Mouse (Mus musculus): ENCODE results near the gene Fgf8.

The Fgf8 gene

GRCm38 (mm10) chr19:45742218-45742983 is at the start of gene Fgf8:
Gene Fgf8 (minus strand): TSS chr19:45742915.
- in situ Hi-C loops (cut with MboI; ENCODE audit: low pct_unique_long_range_greater_than_20kb in 1 of 2, low sequenced_read_pairs in 2 of 2, unreplicated experiment in 1 of 2) = loop anchor here (10.0 to 25.0 kb wide), 4 partner anchors 168 to 1005 kb away; partner anchors contain the start of gene Lbx1 (in 1 of the 2)

- in situ Hi-C loops (cut with MboI; ENCODE audit: low pct_unique_long_range_greater_than_20kb in 1 of 2, low sequenced_read_pairs in 2 of 2, unreplicated experiment in 1 of 2) = no loop called here
These were observed 49.7 kb upstream of the Fgf8 start for GRCm38 (mm10) chr19:45792404-45792803.

- in situ Hi-C loops (cut with MboI; ENCODE audit: low pct_unique_long_range_greater_than_20kb in 1 of 2, low sequenced_read_pairs in 2 of 2, unreplicated experiment in 1 of 2) = no loop called here
These were observed 47.5 kb upstream of the Fgf8 start for GRCm38 (mm10) chr19:45789888-45790874.

- in situ Hi-C loops (cut with MboI; ENCODE audit: low pct_unique_long_range_greater_than_20kb in 1 of 2, low sequenced_read_pairs in 2 of 2, unreplicated experiment in 1 of 2) = no loop called here
These were observed 46.6 kb upstream of the Fgf8 start for GRCm38 (mm10) chr19:45789365-45789764.

- in situ Hi-C loops (cut with MboI; ENCODE audit: low pct_unique_long_range_greater_than_20kb in 1 of 2, low sequenced_read_pairs in 2 of 2, unreplicated experiment in 1 of 2) = no loop called here
These were observed 45.6 kb upstream of the Fgf8 start for GRCm38 (mm10) chr19:45788337-45788736.

GRCm38 (mm10) chr19:45787450-45787849 is 44.7 kb upstream of the Fgf8 start:
- in situ Hi-C loops (cut with MboI; ENCODE audit: low pct_unique_long_range_greater_than_20kb in 1 of 2, low sequenced_read_pairs in 2 of 2, unreplicated experiment in 1 of 2) = no loop called here

GRCm38 (mm10) chr19:45785470-45785869 is 42.8 kb upstream of the Fgf8 start:
- in situ Hi-C loops (cut with MboI; ENCODE audit: low pct_unique_long_range_greater_than_20kb in 1 of 2, low sequenced_read_pairs in 2 of 2, unreplicated experiment in 1 of 2) = no loop called here

GRCm38 (mm10) chr19:45783933-45784576 is 41.3 kb upstream of the Fgf8 start:
- in situ Hi-C loops (cut with MboI; ENCODE audit: low pct_unique_long_range_greater_than_20kb in 1 of 2, low sequenced_read_pairs in 2 of 2, unreplicated experiment in 1 of 2) = no loop called here

GRCm38 (mm10) chr19:45783181-45783932 is 40.6 kb upstream of the Fgf8 start, which contains the start of gene Mgea5:
Gene Mgea5 (minus strand): TSS chr19:45783837.
- in situ Hi-C loops (cut with MboI; ENCODE audit: low pct_unique_long_range_greater_than_20kb in 1 of 2, low sequenced_read_pairs in 2 of 2, unreplicated experiment in 1 of 2) = no loop called here

GRCm38 (mm10) chr19:45782315-45783001 is 39.7 kb upstream of the Fgf8 start:
- in situ Hi-C loops (cut with MboI; ENCODE audit: low pct_unique_long_range_greater_than_20kb in 1 of 2, low sequenced_read_pairs in 2 of 2, unreplicated experiment in 1 of 2) = no loop called here

GRCm38 (mm10) chr19:45781676-45782075 is 39.0 kb upstream of the Fgf8 start:
- in situ Hi-C loops (cut with MboI; ENCODE audit: low pct_unique_long_range_greater_than_20kb in 1 of 2, low sequenced_read_pairs in 2 of 2, unreplicated experiment in 1 of 2) = no loop called here

- in situ Hi-C loops (cut with MboI; ENCODE audit: low pct_unique_long_range_greater_than_20kb in 1 of 2, low sequenced_read_pairs in 2 of 2, unreplicated experiment in 1 of 2) = no loop called here
These were observed 37.7 kb upstream of the Fgf8 start for GRCm38 (mm10) chr19:45780350-45780915.

- in situ Hi-C loops (cut with MboI; ENCODE audit: low pct_unique_long_range_greater_than_20kb in 1 of 2, low sequenced_read_pairs in 2 of 2, unreplicated experiment in 1 of 2) = no loop called here
These were observed 32.8 kb upstream of the Fgf8 start for GRCm38 (mm10) chr19:45775486-45775885.

- in situ Hi-C loops (cut with MboI; ENCODE audit: low pct_unique_long_range_greater_than_20kb in 1 of 2, low sequenced_read_pairs in 2 of 2, unreplicated experiment in 1 of 2) = loop anchor here (25.0 kb wide), 2 partner anchors 809 to 834 kb away; partner anchors contain the start of gene Slf2 (in 1 of the 2)
These were observed 28.8 kb upstream of the Fgf8 start for GRCm38 (mm10) chr19:45771501-45771900.

- in situ Hi-C loops (cut with MboI; ENCODE audit: low pct_unique_long_range_greater_than_20kb in 1 of 2, low sequenced_read_pairs in 2 of 2, unreplicated experiment in 1 of 2) = loop anchor here (25.0 kb wide), 2 partner anchors 799 to 824 kb away; partner anchors contain the start of gene Slf2 (in 1 of the 2)
These were observed 18.1 kb upstream of the Fgf8 start for GRCm38 (mm10) chr19:45760810-45761209.

GRCm38 (mm10) chr19:45758671-45759070 is 16.0 kb upstream of the Fgf8 start:
- in situ Hi-C loops (cut with MboI; ENCODE audit: low pct_unique_long_range_greater_than_20kb in 1 of 2, low sequenced_read_pairs in 2 of 2, unreplicated experiment in 1 of 2) = loop anchor here (25.0 kb wide), 2 partner anchors 796 to 821 kb away; partner anchors contain the start of gene Slf2 (in 1 of the 2)

GRCm38 (mm10) chr19:45753551-45753950 is 10.8 kb upstream of the Fgf8 start:
- in situ Hi-C loops (cut with MboI; ENCODE audit: low pct_unique_long_range_greater_than_20kb in 1 of 2, low sequenced_read_pairs in 2 of 2, unreplicated experiment in 1 of 2) = loop anchor here (25.0 kb wide), 2 partner anchors 791 to 816 kb away; partner anchors contain the start of gene Slf2 (in 1 of the 2)
